Mouse (Mus musculus): ENCODE results near the gene Fgfr2. TPM values are rescaled to one million over a fixed set of nuclear protein-coding genes. Genes with fewer than 3 reads are reported as not detected.
A peak's percentile ranks its signal among the peaks of the same experiment; 100 is the strongest.

Gene Fgfr2
- polyA plus RNA-seq, 1 experiment from 2014 or later, result 20.3 TPM

GRCm38 (mm10) chr7:130630956-130631355, 2492.2 kb downstream of the Fgfr2 start:
- no peaks in the 10 kb centered on the region for H3K27me3 ChIP-seq (ENCODE audit: control insufficient read depth, insufficient read depth, low read length)
- H3K4me1 ChIP-seq (ENCODE audit: control insufficient read depth, insufficient read depth, low read length), result peaks cover 37% of the 10 kb centered on the region
- H3K9ac ChIP-seq (ENCODE audit: low read length), result no peak overlapping the region
- no peak for ATAC-seq (replicated peaks; ENCODE audit: extremely low read depth, insufficient read depth, low FRiP score)
- no peak overlapping the region for H3K27ac ChIP-seq (ENCODE audit: low read length)
- no peaks in the 10 kb centered on the region for H3K36me3 ChIP-seq (ENCODE audit: control insufficient read depth, insufficient read depth)
- no peaks in the 10 kb centered on the region for H3K9me3 ChIP-seq (replicated peaks; ENCODE audit: control insufficient read depth, low read length)
- 88% methylated on average over 3 of the region's 3 CpGs for WGBS
- no peak overlapping the region for H3K4me3 ChIP-seq (ENCODE audit: low read length)
- H3K4me2 ChIP-seq (ENCODE audit: low read depth, low read length), result no peak overlapping the region

DNA sequence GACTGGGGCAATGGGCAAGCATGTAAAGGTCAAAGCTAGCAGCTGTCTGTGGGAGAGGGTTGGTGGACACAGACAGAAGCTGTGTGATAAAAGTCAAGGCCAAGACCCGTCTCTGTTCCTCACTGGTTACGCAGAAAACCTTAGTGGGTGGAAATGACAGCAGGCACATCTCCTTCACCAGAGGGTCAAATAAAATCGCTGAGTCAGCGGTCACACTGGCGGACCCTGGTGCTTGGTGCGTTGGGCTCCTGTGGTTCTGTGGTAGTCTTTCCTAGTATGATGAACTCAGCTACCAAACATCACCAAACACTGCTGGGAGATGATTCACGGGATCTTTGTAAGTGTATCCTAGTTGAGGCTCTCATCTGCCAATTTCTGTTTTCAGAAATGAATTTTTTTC, 2493.2 kb downstream of the Fgfr2 start:
- Histone ChIP-seq H3K9me3 (replicated peaks; ENCODE audit: control insufficient read depth, low read length) (no peaks in the 10 kb centered on the region), H3K4me1 (ENCODE audit: control insufficient read depth, insufficient read depth, low read length) (peaks cover 32% of the 10 kb centered on the region), H3K4me3 (ENCODE audit: low read length) (no peak overlapping the region), H3K4me2 (ENCODE audit: low read depth, low read length) (no peak overlapping the region), H3K27me3 (ENCODE audit: control insufficient read depth, insufficient read depth, low read length) (no peaks in the 10 kb centered on the region), H3K9ac (ENCODE audit: low read length) (no peak overlapping the region), H3K36me3 (ENCODE audit: control insufficient read depth, insufficient read depth) (no peaks in the 10 kb centered on the region), H3K27ac (ENCODE audit: low read length) (no peak overlapping the region)
- no peak for ATAC-seq (replicated peaks; ENCODE audit: extremely low read depth, insufficient read depth, low FRiP score)
- WGBS, result 93% methylated on average over 7 of the region's 7 CpGs

GRCm38 (mm10) chr7:130628601-130629000, 2494.5 kb downstream of the Fgfr2 start:
- Histone ChIP-seq H3K4me1 (ENCODE audit: control insufficient read depth, insufficient read depth, low read length) (peaks cover 29% of the 10 kb centered on the region), H3K4me2 (ENCODE audit: low read depth, low read length) (peak overlapping the region; percentile 12; the same call in 1 of the 2 replicates), H3K36me3 (ENCODE audit: control insufficient read depth, insufficient read depth) (no peaks in the 10 kb centered on the region), H3K9me3 (replicated peaks; ENCODE audit: control insufficient read depth, low read length) (no peaks in the 10 kb centered on the region), H3K9ac (ENCODE audit: low read length) (no peak overlapping the region; the same call in 1 of the 2 replicates), H3K4me3 (ENCODE audit: low read length) (no peak overlapping the region), H3K27ac (ENCODE audit: low read length) (peak overlapping the region; percentile 78), H3K27me3 (ENCODE audit: control insufficient read depth, insufficient read depth, low read length) (no peaks in the 10 kb centered on the region)
- no peak for ATAC-seq (replicated peaks; ENCODE audit: extremely low read depth, insufficient read depth, low FRiP score)
- 33% methylated on average over 1 of the region's 1 CpGs for WGBS

- Histone ChIP-seq H3K36me3 (ENCODE audit: control insufficient read depth, insufficient read depth) (no peaks in the 10 kb centered on the region), H3K9ac (ENCODE audit: low read length) (peak overlapping the region; percentile 20; the same call in 1 of the 2 replicates), H3K4me2 (ENCODE audit: low read depth, low read length) (peak overlapping the region; percentile 15; the same call in 1 of the 2 replicates), H3K27ac (ENCODE audit: low read length) (no peak overlapping the region), H3K9me3 (replicated peaks; ENCODE audit: control insufficient read depth, low read length) (no peaks in the 10 kb centered on the region), H3K27me3 (ENCODE audit: control insufficient read depth, insufficient read depth, low read length) (no peaks in the 10 kb centered on the region), H3K4me3 (ENCODE audit: low read length) (no peak overlapping the region), H3K4me1 (ENCODE audit: control insufficient read depth, insufficient read depth, low read length) (peaks cover 26% of the 10 kb centered on the region)
- ATAC-seq (replicated peaks; ENCODE audit: extremely low read depth, insufficient read depth, low FRiP score), result no peak
- 80% methylated on average over 7 of the region's 7 CpGs for WGBS
Observed at GRCm38 (mm10) chr7:130625361-130625760, 2497.8 kb downstream of the Fgfr2 start.

DNA sequence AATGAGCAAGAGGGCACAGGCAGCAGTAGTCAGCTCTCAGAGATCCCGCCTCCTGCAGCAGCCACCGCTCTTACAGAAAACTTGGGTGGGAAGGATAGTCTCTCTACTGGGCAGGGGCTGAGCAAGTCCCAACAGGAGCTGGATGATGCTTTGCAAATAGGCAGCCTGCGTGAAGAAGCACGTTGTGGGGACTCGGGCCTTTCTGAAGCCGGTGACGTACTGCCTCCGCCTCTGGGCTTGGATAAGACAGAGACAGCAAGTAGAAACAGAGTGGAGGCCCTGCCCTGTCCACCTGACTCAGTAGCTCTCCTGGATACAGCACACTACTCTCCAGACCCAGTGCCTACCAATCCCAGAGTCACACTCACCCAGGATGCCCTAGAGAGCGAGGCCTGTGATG, 2498.9 kb downstream of the Fgfr2 start:
- H3K4me2 ChIP-seq (ENCODE audit: low read depth, low read length), result no peak overlapping the region
- H3K36me3 ChIP-seq (ENCODE audit: control insufficient read depth, insufficient read depth), result no peaks in the 10 kb centered on the region
- no peak for ATAC-seq (replicated peaks; ENCODE audit: extremely low read depth, insufficient read depth, low FRiP score)
- WGBS, result 85% methylated on average over 9 of the region's 9 CpGs
- no peaks in the 10 kb centered on the region for H3K27me3 ChIP-seq (ENCODE audit: control insufficient read depth, insufficient read depth, low read length)
- H3K4me3 ChIP-seq (ENCODE audit: low read length), result no peak overlapping the region
- H3K27ac ChIP-seq (ENCODE audit: low read length), result peak overlapping the region; percentile 51; the same call in 1 of the 2 replicates
- no peak overlapping the region for H3K9ac ChIP-seq (ENCODE audit: low read length)
- no peaks in the 10 kb centered on the region for H3K9me3 ChIP-seq (replicated peaks; ENCODE audit: control insufficient read depth, low read length)
- peaks cover 25% of the 10 kb centered on the region for H3K4me1 ChIP-seq (ENCODE audit: control insufficient read depth, insufficient read depth, low read length)

- Histone ChIP-seq H3K4me2 (ENCODE audit: low read depth, low read length) (no peak overlapping the region), H3K4me1 (ENCODE audit: control insufficient read depth, insufficient read depth, low read length) (peaks cover 14% of the 10 kb centered on the region), H3K27ac (ENCODE audit: low read length) (no peak overlapping the region), H3K9me3 (replicated peaks; ENCODE audit: control insufficient read depth, low read length) (no peaks in the 10 kb centered on the region), H3K36me3 (ENCODE audit: control insufficient read depth, insufficient read depth) (no peaks in the 10 kb centered on the region), H3K4me3 (ENCODE audit: low read length) (no peak overlapping the region), H3K9ac (ENCODE audit: low read length) (no peak overlapping the region), H3K27me3 (ENCODE audit: control insufficient read depth, insufficient read depth, low read length) (no peaks in the 10 kb centered on the region)
- no peak for ATAC-seq (replicated peaks; ENCODE audit: extremely low read depth, insufficient read depth, low FRiP score)
- 71% methylated on average over 4 of the region's 4 CpGs for WGBS
Observed at GRCm38 (mm10) chr7:130622359-130622758, 2500.8 kb downstream of the Fgfr2 start.

GRCm38 (mm10) chr7:130621953-130622352, 2501.2 kb downstream of the Fgfr2 start:
- Histone ChIP-seq H3K4me3 (ENCODE audit: low read length) (no peak overlapping the region), H3K36me3 (ENCODE audit: control insufficient read depth, insufficient read depth) (no peaks in the 10 kb centered on the region), H3K4me1 (ENCODE audit: control insufficient read depth, insufficient read depth, low read length) (peaks cover 14% of the 10 kb centered on the region), H3K4me2 (ENCODE audit: low read depth, low read length) (no peak overlapping the region), H3K27me3 (ENCODE audit: control insufficient read depth, insufficient read depth, low read length) (no peaks in the 10 kb centered on the region), H3K27ac (ENCODE audit: low read length) (no peak overlapping the region), H3K9me3 (replicated peaks; ENCODE audit: control insufficient read depth, low read length) (no peaks in the 10 kb centered on the region), H3K9ac (ENCODE audit: low read length) (no peak overlapping the region)
- WGBS, result 41% methylated on average over 3 of the region's 3 CpGs
- ATAC-seq (replicated peaks; ENCODE audit: extremely low read depth, insufficient read depth, low FRiP score), result no peak

GRCm38 (mm10) chr7:130621068-130621467, 2502.1 kb downstream of the Fgfr2 start:
- no peak overlapping the region for H3K9ac ChIP-seq (ENCODE audit: low read length)
- no peak for ATAC-seq (replicated peaks; ENCODE audit: extremely low read depth, insufficient read depth, low FRiP score)
- no peaks in the 10 kb centered on the region for H3K27me3 ChIP-seq (ENCODE audit: control insufficient read depth, insufficient read depth, low read length)
- H3K27ac ChIP-seq (ENCODE audit: low read length), result no peak overlapping the region
- H3K4me1 ChIP-seq (ENCODE audit: control insufficient read depth, insufficient read depth, low read length), result peaks cover 13% of the 10 kb centered on the region
- WGBS, result 88% methylated on average over 2 of the region's 2 CpGs
- H3K9me3 ChIP-seq (replicated peaks; ENCODE audit: control insufficient read depth, low read length), result no peaks in the 10 kb centered on the region
- H3K36me3 ChIP-seq (ENCODE audit: control insufficient read depth, insufficient read depth), result no peaks in the 10 kb centered on the region
- no peak overlapping the region for H3K4me3 ChIP-seq (ENCODE audit: low read length)
- H3K4me2 ChIP-seq (ENCODE audit: low read depth, low read length), result no peak overlapping the region

DNA sequence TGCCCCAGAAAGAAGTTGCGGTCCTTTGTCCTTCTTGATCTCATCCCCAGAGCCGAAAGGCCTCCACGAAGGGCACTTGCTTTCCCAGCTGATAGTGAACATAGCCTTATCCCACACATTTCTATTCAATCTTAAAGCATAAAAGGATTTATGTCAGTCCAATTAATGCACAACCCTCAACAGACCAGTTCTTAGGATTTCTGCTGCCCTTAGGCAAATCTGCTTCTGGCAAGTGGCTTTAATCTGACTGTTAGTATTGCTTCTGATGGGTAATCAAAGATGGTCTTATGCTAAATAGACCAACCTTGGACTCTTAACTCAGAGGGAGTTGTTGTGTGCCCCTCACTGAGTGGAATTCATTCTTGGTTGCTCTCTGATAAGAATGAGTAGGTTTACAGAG, 2505.6 kb downstream of the Fgfr2 start:
- Histone ChIP-seq H3K4me1 (ENCODE audit: control insufficient read depth, insufficient read depth, low read length) (peaks cover 11% of the 10 kb centered on the region), H3K9me3 (replicated peaks; ENCODE audit: control insufficient read depth, low read length) (no peaks in the 10 kb centered on the region), H3K9ac (ENCODE audit: low read length) (no peak overlapping the region), H3K4me3 (ENCODE audit: low read length) (no peak overlapping the region), H3K36me3 (ENCODE audit: control insufficient read depth, insufficient read depth) (no peaks in the 10 kb centered on the region), H3K27ac (ENCODE audit: low read length) (no peak overlapping the region), H3K4me2 (ENCODE audit: low read depth, low read length) (no peak overlapping the region), H3K27me3 (ENCODE audit: control insufficient read depth, insufficient read depth, low read length) (no peaks in the 10 kb centered on the region)
- no peak for ATAC-seq (replicated peaks; ENCODE audit: extremely low read depth, insufficient read depth, low FRiP score)
- WGBS, result 92% methylated on average over 3 of the region's 3 CpGs
